Mouse (Mus musculus) heart, embryonic 10.5 days (tissue): ENCODE results near the gene Cadps. TPM values are rescaled to one million over a fixed set of nuclear protein-coding genes. Genes with fewer than 3 reads are reported as not detected.

ENCODE experiments used
- DNase-seq: peaks from one replicate; pipeline ENCODE4 v3.0.0-alpha.2; 2017; ENCODE audit warnings: low spot score
- H3K27ac ChIP-seq: fragments of 300-500 bp; sonication (generic); 2 replicates; pipeline ENCODE4 v1.5.1; 2016; ENCODE audit warnings: mild to moderate bottlenecking
- H3K27me3 ChIP-seq: fragments of 300-500 bp; sonication (generic); 2 replicates; pipeline ENCODE4 v1.6.1; 2016; ENCODE audit warnings: mild to moderate bottlenecking; ENCODE audit not compliant: poor library complexity, insufficient read depth, severe bottlenecking
- H3K36me3 ChIP-seq: fragments of 300-500 bp; sonication (generic); 2 replicates; pipeline ENCODE4 v1.6.1; 2016; ENCODE audit warnings: mild to moderate bottlenecking, moderate library complexity
- H3K4me1 ChIP-seq: fragments of 300-500 bp; sonication (generic); 2 replicates; pipeline ENCODE4 v1.6.1; 2016; ENCODE audit warnings: mild to moderate bottlenecking
- H3K4me3 ChIP-seq: fragments of 300-500 bp; sonication (generic); 2 replicates; pipeline ENCODE4 v1.5.1; 2016; ENCODE audit warnings: mild to moderate bottlenecking, moderate library complexity
- H3K9me3 ChIP-seq: fragments of 300-500 bp; sonication (generic); 2 replicates; pipeline ENCODE4 v1.6.1; 2016; ENCODE audit warnings: mild to moderate bottlenecking, moderate library complexity
- WGBS: fragments of 180-500 bp; shearing (Covaris S2); methylation state at CpG from one replicate; pipeline ENCODE4 v1.1.7; 2016; 5-methylcytosine and 5-hydroxymethylcytosine counted together
- polyA plus RNA-seq: library from polyadenylated mRNA; unstranded; fragments of >200 nt; fragmentation: Nextera tagmentation; extraction: Ambion mirVana; gene quantifications from 2 replicates; pipeline ENCODE4 v1.2.1, GENCODE M21; 2016

Gene Cadps
- polyA plus RNA-seq, 1 experiment from 2014 or later = 0.65 TPM

DNA sequence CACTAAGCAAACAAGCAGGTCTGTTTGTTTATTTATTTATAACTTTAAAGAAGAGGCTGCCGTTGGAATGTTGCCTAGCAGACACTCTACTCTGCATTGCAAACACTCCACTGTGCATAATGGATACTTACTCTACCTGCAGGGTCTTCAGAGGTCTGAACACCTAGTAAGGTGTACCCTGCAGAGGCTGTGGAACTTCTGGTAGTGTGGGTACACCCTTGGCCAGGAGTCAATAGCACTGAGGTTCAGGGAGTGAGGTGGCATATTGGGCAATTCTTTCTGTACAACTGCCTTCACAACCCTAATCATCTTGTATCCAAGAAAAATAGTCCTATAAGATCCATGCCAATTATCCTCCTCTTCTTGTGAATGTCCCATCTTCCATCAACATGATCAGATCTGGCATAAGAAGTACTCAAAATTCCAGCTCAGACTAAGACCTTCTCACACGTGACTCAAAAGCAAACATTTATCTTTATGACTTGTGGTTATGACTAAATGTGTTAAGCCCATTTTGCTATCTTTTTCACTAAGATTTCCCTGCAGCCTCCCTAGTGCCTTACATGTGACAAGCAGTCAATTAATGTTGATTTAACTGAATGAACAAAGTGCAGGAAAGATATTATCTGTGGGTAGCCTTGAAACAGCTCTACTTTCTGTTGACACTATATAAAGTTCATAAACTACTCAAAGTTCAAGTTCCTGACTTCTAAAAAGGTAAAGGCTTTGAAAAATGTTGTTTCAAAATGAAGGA lies 106.8 kb downstream of the Cadps start:
- Histone ChIP-seq H3K4me3 (no peak overlapping the region), H3K27me3 (no peaks in the 10 kb centered on the region), H3K9me3 (no peaks in the 10 kb centered on the region), H3K4me1 (no peaks in the 10 kb centered on the region), H3K27ac (no peak overlapping the region), H3K36me3 (no peaks in the 10 kb centered on the region)
- DNase-seq = no peak
- WGBS = 76% methylated on average over 2 of the region's 2 CpGs

DNA sequence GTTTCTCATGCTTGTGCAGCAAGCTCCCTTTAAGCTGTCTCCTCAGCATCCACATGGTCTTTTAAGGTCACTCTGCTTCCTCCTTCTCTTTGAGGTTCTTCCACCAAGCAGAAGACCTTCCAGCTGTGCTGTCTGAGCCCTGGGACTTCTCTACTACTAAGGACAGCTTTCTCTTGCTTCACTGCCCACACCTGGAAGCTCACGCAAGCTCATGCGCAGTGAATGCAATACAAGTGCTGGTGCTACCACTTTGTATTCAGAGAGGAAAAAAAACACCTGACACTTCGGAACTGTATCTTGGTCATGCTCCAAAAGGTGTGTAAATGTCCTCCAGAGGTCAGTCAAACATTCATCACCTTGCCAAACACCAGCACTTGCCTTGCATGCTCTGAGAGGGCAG lies 115.5 kb downstream of the Cadps start:
- 84% methylated on average over 3 of the region's 3 CpGs for WGBS
- Histone ChIP-seq H3K9me3 (no peaks in the 10 kb centered on the region), H3K4me3 (no peak overlapping the region)

DNA sequence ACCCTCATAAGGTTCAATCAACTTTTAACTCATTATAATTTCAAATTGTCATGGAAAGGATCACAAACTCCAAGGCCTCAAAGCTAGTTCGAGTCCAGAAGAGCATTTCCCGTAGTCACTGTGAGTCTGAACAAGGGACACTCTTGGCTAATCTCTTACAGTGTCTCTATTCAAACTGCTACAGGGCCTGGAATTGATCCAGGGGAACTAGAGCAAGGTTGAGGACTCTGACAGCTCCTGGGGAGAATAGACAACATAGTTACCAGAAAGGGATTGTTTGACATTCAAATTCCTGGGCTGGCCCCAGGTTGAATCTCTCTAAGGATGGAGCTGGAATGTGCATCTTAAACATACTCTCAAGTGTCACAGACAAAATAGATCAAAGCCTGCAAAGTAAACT lies 118.4 kb downstream of the Cadps start:
- 83% methylated on average over 2 of the region's 2 CpGs for WGBS

More for the DNA sequence above, 115.5 kb downstream of the Cadps start:
- no peaks in the 10 kb centered on the region for H3K36me3 ChIP-seq
- H3K27ac ChIP-seq = no peak overlapping the region
- no peaks in the 10 kb centered on the region for H3K27me3 ChIP-seq
- no peaks in the 10 kb centered on the region for H3K4me1 ChIP-seq
- no peak for DNase-seq

DNA sequence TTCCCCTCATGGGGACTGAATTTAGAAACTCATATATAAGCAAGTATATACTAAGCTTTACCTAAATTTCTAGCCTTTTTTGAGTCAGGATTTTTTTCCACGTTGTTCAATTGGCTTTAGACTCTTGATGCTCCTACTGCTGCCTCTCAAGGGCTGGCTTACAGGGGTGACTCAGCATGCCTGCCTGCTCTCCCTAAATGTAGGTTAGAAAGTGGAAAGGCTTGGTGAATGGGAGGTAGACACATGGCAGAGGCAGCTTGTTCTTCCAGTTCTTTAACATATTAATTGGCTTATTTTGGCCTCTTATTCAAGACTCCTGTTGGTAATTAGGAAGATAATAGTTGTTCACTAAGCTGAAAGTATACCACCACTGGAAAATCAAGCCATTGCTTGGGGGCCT lies 132.7 kb downstream of the Cadps start:
- H3K36me3 ChIP-seq = no peaks in the 10 kb centered on the region
- DNase-seq = no peak
- no peaks in the 10 kb centered on the region for H3K4me1 ChIP-seq
- no peaks in the 10 kb centered on the region for H3K9me3 ChIP-seq
- no peak overlapping the region for H3K4me3 ChIP-seq
- H3K27ac ChIP-seq = no peak overlapping the region
- no peaks in the 10 kb centered on the region for H3K27me3 ChIP-seq
- 36% methylated on average over 1 of the region's 1 CpGs for WGBS

More for the DNA sequence above, 118.4 kb downstream of the Cadps start:
- Histone ChIP-seq H3K36me3 (no peaks in the 10 kb centered on the region), H3K27ac (no peak overlapping the region), H3K9me3 (no peaks in the 10 kb centered on the region), H3K4me1 (no peaks in the 10 kb centered on the region), H3K27me3 (no peaks in the 10 kb centered on the region), H3K4me3 (no peak overlapping the region)
- DNase-seq = no peak

DNA sequence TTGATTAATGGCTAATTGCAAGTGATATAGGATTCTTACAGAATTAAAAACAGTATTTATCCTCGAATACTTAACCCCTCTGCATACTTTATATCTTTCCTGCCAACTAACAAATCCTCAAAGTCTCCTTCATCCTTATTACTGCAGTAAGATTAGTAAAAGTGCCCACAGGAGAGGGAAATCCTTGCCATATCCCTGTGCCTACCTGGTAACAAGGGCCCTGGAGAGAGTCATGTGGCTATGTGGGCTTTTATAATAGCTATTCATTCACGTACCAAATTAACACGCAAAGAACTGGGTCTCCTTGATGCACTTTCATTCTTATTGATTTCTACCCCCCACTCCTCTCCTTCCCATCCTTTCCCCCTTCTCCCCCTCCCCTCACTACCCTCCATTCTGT lies 137.9 kb downstream of the Cadps start:
- H3K4me3 ChIP-seq = no peak overlapping the region
- H3K27me3 ChIP-seq = no peaks in the 10 kb centered on the region
- H3K9me3 ChIP-seq = no peaks in the 10 kb centered on the region
- H3K36me3 ChIP-seq = no peaks in the 10 kb centered on the region
- no peak overlapping the region for H3K27ac ChIP-seq
- no peak for DNase-seq
- H3K4me1 ChIP-seq = no peaks in the 10 kb centered on the region
- WGBS = 86% methylated on average over 3 of the region's 3 CpGs

DNA sequence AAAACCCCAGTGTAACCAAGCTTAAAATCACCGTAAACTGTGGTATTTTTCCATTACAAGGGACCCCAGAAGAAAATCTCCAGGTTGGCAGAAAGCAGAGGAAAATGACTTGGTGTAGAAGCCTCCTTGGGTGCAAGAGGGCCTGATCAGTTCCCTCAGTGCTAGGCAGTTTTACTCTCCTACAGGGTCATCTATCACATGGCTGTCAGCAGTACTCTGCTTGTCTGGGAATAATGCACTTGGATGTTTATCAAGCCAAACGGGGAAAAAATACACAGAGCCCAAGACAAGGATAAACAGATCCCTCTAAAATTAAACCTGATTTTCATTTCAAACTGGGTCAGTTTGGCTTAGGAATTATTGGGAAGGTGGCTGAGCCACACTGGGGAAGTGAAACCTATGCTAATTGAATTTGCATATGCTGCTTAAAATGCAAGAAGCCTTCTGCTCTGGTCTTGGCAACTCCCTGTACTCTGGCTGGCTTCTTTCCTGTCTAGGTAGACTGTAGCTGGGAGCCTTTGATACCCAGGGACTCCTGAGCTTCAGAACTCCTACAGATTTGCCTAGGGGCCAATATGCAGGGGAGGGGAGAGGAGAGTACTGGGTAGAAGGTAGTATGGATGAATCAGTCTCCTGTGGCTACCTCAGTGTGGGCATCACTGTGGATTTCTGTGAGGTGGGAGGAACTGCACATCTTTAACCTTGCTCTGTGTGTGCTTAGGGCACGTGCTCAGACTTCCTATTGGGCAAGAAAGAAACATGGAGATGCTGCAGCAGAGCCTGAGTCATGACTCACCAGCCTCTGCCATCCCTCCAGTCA lies 141.8 kb downstream of the Cadps start:
- Histone ChIP-seq H3K9me3 (no peaks in the 10 kb centered on the region), H3K4me1 (no peaks in the 10 kb centered on the region), H3K4me3 (no peak overlapping the region), H3K27ac (no peak overlapping the region), H3K27me3 (no peaks in the 10 kb centered on the region), H3K36me3 (no peaks in the 10 kb centered on the region)
- WGBS = 58% methylated on average over 3 of the region's 3 CpGs
- DNase-seq = no peak

DNA sequence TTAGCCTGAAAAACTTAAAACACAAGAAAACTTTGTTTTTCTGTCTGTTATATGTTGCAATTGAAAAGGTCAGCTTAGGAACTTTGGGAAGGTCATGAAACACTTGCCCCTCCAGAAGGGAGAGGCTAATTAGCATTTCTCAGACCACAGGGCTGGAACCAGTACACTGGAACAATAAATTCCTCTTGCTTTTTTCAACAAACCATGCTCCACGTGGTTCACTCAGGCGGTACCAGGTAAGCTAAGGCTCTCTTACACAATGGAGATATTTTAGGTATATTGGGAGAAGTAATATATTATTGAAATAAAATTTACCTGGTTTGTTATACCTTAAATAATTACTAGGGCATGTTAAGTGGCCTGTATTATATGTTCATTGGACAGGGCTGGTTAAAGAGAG lies 161.4 kb downstream of the Cadps start:
- no peaks in the 10 kb centered on the region for H3K27me3 ChIP-seq
- no peak overlapping the region for H3K27ac ChIP-seq
- 86% methylated on average over 2 of the region's 2 CpGs for WGBS
- DNase-seq = no peak
- H3K9me3 ChIP-seq = no peaks in the 10 kb centered on the region
- H3K36me3 ChIP-seq = no peaks in the 10 kb centered on the region
- H3K4me1 ChIP-seq = no peaks in the 10 kb centered on the region
- no peak overlapping the region for H3K4me3 ChIP-seq

DNA sequence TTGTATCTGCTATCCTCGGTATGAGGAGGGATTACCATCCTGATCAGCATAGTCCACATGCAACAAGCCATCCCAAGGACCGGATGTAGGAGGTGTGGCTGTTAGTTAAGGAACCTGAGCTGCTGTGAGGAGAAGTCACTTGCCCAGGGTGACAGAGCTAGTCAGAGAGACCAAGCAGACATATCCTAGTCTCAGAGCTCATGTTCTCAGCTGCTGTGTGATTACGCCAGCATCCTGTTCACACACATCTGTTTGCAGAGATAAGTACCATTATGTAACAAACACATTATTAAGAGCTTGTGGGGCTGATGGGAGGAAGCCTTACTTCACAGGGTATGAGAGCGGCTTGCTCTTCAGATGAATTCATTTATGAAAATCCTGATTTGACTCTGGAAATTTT lies 165.5 kb downstream of the Cadps start:
- Histone ChIP-seq H3K4me1 (no peaks in the 10 kb centered on the region), H3K27me3 (no peaks in the 10 kb centered on the region), H3K36me3 (no peaks in the 10 kb centered on the region), H3K9me3 (no peaks in the 10 kb centered on the region), H3K27ac (no peak overlapping the region), H3K4me3 (no peak overlapping the region)
- no peak for DNase-seq
- WGBS = 58% methylated on average over 4 of the region's 4 CpGs

DNA sequence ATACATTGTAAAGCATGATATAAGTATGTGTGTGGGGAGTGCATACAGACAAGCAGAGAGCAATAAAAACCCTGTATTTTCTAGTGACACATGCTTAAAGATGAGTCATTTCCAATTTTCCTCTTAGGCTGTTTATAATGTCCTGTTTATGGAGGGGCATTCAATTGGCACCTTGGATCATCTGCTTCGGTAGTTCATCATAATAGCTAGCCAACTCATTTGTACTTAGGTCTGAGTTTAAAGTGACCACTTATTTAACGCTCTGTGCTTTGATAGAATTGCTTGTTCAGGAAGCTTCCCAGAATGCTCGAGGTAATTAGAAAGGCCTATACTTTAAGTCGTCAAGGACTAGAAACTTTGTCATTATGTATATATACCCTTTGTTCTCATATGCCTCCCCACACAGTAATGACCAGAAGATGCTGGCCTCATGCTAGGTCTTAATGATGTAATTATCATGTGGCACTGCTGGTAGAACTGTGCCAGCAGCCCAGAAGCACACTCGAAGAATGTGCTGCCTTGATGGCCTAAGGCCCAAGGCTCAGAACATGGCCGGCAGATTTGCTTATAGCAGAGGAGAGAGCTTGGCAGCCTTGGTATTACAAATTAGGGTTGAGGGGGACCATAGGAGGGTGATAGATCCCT lies 179.9 kb downstream of the Cadps start:
- Histone ChIP-seq H3K36me3 (no peaks in the 10 kb centered on the region), H3K4me3 (no peak overlapping the region), H3K4me1 (no peaks in the 10 kb centered on the region), H3K27ac (no peak overlapping the region), H3K9me3 (no peaks in the 10 kb centered on the region), H3K27me3 (no peaks in the 10 kb centered on the region)
- no peak for DNase-seq
- WGBS = 88% methylated on average over 6 of the region's 6 CpGs

DNA sequence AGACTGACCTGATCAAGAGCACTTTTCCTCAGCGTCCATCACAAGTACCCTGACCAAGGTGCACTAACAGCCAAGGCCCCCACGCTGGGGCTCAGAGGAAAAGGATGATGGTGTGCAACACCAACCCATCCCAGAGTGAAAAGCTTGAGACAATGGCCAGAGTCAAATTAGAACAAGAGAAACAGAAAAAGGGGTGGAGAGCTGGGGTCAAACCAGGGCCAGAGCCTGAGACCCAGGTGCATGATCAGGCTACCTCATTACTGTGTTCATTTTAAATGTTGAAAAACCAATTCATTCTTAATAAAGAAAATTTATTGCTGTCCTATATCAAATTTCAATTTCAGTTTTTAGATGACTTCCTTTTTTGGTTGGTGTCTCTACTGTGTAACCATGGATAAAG lies 184.1 kb downstream of the Cadps start:
- Histone ChIP-seq H3K9me3 (no peaks in the 10 kb centered on the region), H3K4me1 (peaks cover 9% of the 10 kb centered on the region), H3K36me3 (no peaks in the 10 kb centered on the region), H3K4me3 (no peak overlapping the region), H3K27ac (no peak overlapping the region), H3K27me3 (no peaks in the 10 kb centered on the region)
- 81% methylated on average over 2 of the region's 2 CpGs for WGBS
- no peak for DNase-seq

DNA sequence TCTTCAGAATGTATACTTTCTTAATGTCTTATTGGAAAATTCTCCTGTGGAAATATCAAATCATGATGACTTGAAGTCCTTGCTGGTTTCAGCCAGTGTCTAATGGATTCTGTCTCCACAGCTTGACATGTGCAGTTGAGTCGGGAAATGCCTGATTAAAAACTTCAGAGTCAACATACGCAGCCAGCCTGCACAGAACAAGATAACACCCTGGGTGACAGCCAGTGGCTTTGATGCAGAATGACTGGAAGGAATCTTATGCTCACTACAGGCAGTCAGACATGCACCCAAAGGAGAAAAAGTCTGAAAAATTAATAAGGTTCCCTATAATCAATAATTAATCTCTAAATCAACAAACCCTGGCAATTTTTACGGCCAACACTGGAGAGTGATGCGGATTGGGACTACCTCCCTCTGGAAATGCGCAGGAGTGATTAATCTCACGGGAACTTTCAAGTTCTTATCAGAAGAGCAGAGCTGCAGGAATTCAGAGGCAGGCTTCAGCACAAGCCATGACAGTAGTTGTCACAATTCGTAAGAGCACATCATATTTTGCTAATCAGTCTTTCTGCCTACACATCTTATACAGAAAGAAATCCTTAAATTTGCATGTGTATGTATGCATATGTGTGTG lies 185.6 kb downstream of the Cadps start:
- H3K4me3 ChIP-seq = no peak overlapping the region
- no peaks in the 10 kb centered on the region for H3K27me3 ChIP-seq
- H3K9me3 ChIP-seq = no peaks in the 10 kb centered on the region
- no peak for DNase-seq
- peaks cover 9% of the 10 kb centered on the region for H3K4me1 ChIP-seq
- no peak overlapping the region for H3K27ac ChIP-seq
- 38% methylated on average over 7 of the region's 7 CpGs for WGBS
- no peaks in the 10 kb centered on the region for H3K36me3 ChIP-seq

DNA sequence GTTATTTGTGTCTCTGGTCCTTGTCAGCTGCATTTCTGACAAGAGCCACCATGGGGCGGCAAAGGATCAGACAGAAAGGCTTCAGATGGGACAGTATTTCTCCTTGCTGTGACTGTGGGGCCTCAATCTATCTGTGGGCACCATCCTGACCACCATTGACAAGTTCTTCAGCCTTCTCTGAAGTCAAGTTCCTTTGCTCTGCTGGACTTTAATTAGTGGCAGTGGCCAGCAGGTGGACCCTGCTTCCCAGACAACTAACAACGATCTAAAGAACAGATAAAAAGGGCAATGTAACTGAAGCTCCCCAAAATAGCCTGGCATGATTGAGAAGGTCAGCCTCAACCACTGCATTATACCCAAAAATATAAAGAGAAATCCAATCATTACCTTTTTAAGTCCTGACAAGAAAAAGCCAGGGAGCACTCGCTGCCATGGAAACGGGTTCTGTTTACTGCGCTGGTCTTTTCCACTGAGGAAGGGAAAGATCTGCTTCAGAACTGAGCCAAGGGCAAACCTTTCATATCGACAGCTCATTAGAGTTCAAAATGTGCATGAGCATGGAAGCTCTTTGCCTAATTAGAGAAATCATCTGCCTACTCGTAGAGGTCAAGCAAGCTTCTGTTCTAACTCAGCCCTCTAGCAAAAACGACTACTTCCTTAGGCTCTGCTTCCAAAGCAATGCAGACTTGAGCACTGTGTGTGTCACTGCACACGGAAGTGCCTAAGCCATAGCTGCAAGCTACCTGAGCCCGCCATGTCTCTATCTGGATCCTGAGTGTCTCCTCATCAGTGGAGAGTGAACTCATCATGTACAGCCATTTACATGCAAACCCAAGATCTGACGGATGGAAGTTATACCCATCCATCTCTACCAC lies 198.4 kb downstream of the Cadps start:
- 75% methylated on average over 11 of the region's 11 CpGs for WGBS
- Histone ChIP-seq H3K9me3 (no peaks in the 10 kb centered on the region), H3K27me3 (no peaks in the 10 kb centered on the region), H3K36me3 (no peaks in the 10 kb centered on the region), H3K27ac (no peak overlapping the region), H3K4me1 (peaks cover 3% of the 10 kb centered on the region; the same call in 1 of the 2 replicates), H3K4me3 (no peak overlapping the region)
- DNase-seq = no peak
